ENCODE assay signal across 9 mouse cellular contexts in the genomic region with DNA sequence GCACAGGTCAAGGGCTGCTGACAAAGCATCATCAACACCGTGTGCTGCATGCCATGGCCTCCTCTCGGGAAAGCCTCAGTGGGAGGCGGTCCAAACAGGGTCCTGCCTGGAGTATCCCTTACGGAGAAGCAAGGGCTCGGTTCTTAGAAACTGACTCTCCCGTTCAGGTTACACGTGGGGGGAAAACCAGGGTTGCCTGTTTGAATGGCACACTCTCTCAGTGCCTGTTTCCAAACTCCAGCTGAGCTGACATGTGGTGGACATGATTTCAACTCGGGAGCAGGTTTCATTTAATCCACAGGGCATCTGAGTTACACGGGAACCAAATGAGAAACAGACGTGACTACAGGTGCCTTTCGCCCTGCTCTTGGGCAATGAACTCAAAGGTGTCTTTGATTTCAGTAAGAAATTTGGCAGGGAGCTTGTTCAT.
DNase-seq lines count a peak whose midpoint lies in the region; ATAC-seq and TF ChIP-seq lines count a peak whose summit lies in the region.
"Had no signal": no experiment of that assay in that cellular context is flagged by ENCODE, and none has a peak within 500 bp of the region (broad histone marks: within the 10 kb centered on the region; RNA-seq: fewer than 3 reads in every experiment).

No protein-coding gene starts in this region.

- intact Hi-C loops in left cerebral cortex, postnatal 25 days (cut with DNase I): loop anchor here (1.0 to 5.0 kb wide), 6 partner anchors 23 to 476 kb away; no protein-coding TSS in a partner anchor

- no peak overlapping the region for H3K4me3 ChIP-seq in lung, adult 2 months (replicated peaks; ENCODE audit: extremely low read depth, low read depth, low read length)
- H3K4me3 ChIP-seq in neural tube, embryonic 13.5 days: no peak overlapping the region
- H3K4me3 ChIP-seq: megakaryocyte, embryonic 14.5 days had no signal

- H3K36me3 ChIP-seq in neural tube, embryonic 13.5 days: no peaks in the 10 kb centered on the region

- TF ChIP-seq POLR2A in lung, adult 2 months (IDR thresholded peaks at IDR 0.05; ENCODE audit: borderline replicate concordance, extremely low read depth, low read depth, low read length): no peak

- no peak overlapping the region for H3K27ac ChIP-seq in neural tube, embryonic 13.5 days (replicated peaks)

- no peaks in the 10 kb centered on the region for H3K4me1 ChIP-seq in lung, adult 2 months (ENCODE audit: control insufficient read depth, insufficient read depth, low read length)
- H3K4me1 ChIP-seq in neural tube, embryonic 13.5 days (replicated peaks): peaks cover 53% of the 10 kb centered on the region
- H3K4me1 ChIP-seq: megakaryocyte, embryonic 14.5 days had no signal

- DNase-seq in embryo, embryonic 10 days (ENCODE audit: low spot score): peak; percentile 47
- no peak for DNase-seq in embryo, embryonic 9.5 days (ENCODE audit: extremely low spot score)
- peak; percentile 14 for DNase-seq in lung, postnatal 36 days
- DNase-seq in lung, adult 2 months: no peak
- DNase-seq in kidney, adult 11 months: peak; percentile 55
- no peak for DNase-seq in spleen, postnatal 10 days (ENCODE audit: low spot score in 2 of 2)
- no peak for DNase-seq in left cerebral cortex, postnatal 25 days (ENCODE audit: low spot score in 2 of 2)

- 51% methylated on average over 11 of the region's 11 CpGs for WGBS in lung, adult 2 months
- 50% methylated on average over 11 of the region's 11 CpGs for WGBS in neural tube, embryonic 13.5 days

- H3K4me2 ChIP-seq in neural tube, embryonic 13.5 days: no peak overlapping the region

- H3K27me3 ChIP-seq in neural tube, embryonic 13.5 days: no peaks in the 10 kb centered on the region

- H3K9me3 ChIP-seq in neural tube, embryonic 13.5 days: no peaks in the 10 kb centered on the region

- H3K9ac ChIP-seq in neural tube, embryonic 13.5 days: peak overlapping the region; percentile 41; the same call in 1 of the 2 replicates

- TF ChIP-seq CTCF in lung, adult 2 months (IDR thresholded peaks at IDR 0.05; ENCODE audit: insufficient read depth, low read length): no peak

- no peak for ATAC-seq in neural tube, embryonic 13.5 days (ENCODE audit: low read depth)

Comparison
In these comparisons a context has a peak if more than half of its experiments do, and no peak if none do; other contexts are left out.
1. DNase-seq: peak in embryo, embryonic 10 days (single experiment), lung, postnatal 36 days (single experiment) and kidney, adult 11 months (single experiment); none in embryo, embryonic 9.5 days (single experiment), lung, adult 2 months (single experiment), spleen, postnatal 10 days (0 of 2) and left cerebral cortex, postnatal 25 days (0 of 2).